Mouse (Mus musculus) retina, postnatal 7 days (tissue): ENCODE data around the gene Phf2.

Experiments used
- DNase-seq: peaks from one replicate; pipeline ENCODE4 v3.0.0-alpha.2; 2012; ENCODE audit warnings: low read depth, low spot score

The Phf2 gene

DNA sequence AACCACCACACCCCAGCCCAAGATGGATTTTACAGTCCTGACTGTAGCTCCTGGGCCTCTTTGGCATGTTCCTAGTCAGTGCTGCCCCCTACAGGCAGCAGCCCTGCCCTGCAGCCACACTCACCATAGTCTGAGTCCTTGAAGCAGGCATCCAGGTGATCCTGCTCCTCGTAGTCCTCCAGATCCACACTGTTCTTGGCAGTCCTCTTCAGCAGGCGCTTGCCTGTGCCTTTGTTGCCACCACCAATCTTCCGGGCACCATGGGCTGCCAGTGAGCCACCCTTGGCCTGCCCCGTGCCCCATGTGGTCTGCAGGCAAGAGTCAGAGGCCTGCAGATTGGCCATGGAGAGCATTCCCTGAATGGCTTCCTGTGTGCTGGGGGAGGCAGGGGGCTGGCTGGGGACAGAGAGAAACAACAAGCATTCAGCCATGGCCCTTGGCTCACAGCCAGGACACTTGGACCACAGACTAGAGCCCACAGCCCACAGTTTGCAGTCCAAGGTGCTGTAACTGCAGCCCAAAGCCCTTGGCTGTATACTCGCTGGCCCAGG, 63.4 kb downstream of the Phf2 start:
- DNase-seq = peak; percentile 40

- no peak for DNase-seq
Measured at GRCm38 (mm10) chr13:48802181-48802580, 68.7 kb downstream of the Phf2 start.

DNA sequence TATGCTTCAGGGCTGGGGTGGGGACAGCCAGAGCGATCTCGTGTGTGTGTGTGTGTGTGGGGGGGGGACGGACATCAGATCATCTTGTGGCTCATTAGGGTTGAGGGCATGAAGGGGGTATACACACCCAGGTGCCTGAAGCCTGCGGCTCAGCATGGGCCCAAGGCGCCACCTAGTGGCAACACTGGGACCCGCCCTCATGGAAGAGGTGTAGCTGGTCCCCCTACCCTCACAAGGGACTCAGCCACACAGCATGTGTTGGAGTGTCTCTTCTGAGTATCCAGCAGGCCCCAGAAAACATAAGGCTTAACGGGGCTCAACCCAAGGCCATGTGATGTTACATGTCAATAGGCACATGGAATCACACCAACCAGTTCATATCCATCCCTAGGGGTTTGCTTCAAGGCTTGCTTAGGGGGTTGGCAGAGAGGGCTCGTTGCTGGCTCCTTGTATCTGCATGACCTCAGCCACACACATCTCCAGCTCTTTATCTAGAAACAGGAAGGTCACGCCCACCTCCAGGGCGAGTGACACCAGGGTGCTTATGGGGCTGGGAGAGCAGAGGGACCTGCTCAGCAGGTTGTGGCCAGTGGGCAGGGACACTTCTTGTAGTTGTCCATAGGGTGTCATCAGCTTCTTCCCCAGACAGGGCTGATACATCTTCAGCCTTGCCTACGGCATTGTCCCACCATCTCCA, 69.9 kb downstream of the Phf2 start:
- peak; percentile 54 for DNase-seq

DNA sequence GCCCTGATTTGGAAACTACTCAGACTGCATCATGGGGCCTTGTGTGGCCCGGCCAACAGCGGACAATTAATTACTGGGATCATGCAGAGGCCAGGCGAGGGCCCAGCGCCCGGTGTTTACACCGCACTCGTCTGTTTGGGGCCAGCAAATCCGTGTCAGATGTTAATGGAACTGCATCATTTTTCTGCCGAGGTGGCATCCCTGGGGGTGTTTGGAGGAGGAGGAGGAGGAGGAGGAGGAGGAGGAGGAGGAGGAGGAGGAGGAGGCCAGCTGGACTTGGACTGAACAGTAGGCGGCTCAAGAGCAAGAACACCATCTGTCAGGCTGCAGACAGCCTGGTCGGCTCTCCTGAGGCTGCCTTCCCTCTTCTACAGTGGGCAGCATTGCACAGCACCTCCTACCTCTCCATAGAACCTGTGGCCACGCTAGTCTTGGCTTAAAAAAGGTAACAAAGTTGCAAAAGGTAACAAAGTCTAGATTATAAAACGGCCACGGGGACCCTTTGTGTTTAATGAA, 72.6 kb downstream of the Phf2 start:
- DNase-seq = no peak

- DNase-seq = no peak
Measured at GRCm38 (mm10) chr13:48796906-48797305, 74.0 kb downstream of the Phf2 start.

DNA sequence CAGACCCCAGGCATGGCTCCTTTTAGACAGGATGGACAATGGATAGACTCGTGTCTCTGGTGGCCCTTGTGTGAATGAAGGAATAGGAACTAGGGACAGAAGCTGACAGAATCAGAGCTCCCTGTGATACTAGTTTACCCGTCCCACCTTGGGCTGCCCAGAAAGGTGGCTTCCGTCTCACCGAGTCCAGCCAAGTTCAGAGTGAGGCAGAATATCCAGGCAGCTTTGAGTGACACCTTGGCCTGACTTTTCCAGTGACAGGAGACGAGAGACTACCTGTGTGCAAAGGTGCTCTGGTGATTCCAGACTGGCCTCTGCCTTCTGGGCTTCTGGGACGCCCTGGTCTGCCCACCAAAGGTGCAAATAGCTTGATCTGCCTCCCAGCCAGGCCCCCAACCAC, 75.2 kb downstream of the Phf2 start:
- no peak for DNase-seq

- DNase-seq = no peak
Measured at GRCm38 (mm10) chr13:48784594-48785298, 86.2 kb downstream of the Phf2 start.

- no peak for DNase-seq
Measured at GRCm38 (mm10) chr13:48784151-48784550, 86.8 kb downstream of the Phf2 start.

DNA sequence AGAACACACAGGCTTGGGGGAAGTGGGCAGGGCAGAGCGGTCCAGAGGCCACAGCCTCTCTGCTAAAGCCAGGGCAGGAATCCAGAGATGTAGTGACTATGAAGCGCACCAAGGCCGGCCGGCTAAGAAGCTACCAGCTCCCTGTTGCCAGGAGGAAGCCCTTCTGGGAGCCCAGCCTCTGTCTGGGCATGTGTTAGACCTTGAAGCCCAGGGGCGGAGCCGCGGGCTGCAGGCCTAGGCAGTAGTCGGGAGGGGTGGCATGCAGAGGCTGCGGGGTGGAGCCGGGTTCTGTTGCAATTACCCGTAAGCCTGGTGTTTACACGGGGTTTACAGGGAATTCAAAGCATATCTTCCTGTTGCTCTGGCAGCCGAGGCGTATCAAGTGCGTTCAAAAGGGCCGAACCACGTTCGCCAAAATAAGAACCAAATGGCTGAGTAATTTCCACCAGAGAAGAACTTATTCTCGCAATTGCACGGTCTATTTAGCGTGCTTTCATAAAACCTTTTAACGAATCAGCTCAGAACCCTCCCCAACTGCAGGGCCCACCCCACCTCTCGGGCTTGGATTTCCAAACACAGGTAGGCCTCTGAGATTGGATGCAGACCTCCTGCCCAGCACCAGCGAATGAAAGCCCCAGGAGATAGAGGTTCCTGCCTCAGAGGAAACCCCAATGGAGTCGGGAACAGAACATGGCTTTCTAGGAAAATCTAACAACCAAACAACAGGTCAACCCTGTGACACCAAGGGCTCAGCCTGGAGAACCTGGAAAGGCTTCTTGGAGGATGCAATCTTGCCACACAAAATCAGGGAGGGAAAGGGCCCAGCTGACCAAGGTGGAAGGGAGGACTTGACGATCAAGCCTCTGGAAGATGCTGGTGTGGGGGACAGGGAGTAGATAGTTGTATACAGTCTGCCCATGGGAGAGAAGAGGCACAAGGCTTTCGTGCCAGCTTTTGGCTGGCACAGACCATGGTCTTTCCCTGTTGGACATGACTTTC, 87.9 kb downstream of the Phf2 start:
- no peak for DNase-seq

DNA sequence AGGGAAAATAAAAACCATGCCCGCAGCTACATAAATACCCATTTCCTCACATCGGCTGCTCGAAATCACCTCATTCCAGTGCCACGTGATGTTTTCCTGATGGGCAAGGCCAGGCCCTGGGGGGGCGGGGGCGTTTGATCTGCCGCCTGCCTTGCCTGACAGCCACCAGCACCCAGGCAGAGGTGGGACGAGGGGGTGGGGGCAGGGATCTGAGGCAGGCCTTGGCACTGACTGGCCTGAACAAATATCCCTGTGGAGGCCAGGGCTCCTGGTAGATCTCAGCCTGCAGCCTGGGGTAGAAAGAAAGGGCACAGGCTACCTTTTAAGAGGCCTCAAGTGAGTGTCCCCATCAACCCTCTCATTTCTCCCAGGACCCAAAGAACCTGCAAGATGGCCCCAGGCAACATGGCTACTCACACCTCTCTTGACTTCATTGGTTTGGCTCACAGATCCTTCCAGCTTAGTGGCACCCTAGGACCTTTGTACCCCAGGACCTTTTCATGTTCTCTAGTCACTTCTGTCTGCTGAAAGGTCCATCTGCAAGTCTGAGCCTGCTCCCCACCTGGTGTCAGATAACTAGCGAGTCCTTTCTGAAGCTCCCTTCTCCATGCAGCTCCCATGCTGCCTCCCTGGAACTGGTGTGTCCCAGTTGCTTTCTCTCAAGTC, 90.4 kb downstream of the Phf2 start:
- no peak for DNase-seq

GRCm38 (mm10) chr13:48779592-48780344, 91.2 kb downstream of the Phf2 start:
- DNase-seq = no peak

DNA sequence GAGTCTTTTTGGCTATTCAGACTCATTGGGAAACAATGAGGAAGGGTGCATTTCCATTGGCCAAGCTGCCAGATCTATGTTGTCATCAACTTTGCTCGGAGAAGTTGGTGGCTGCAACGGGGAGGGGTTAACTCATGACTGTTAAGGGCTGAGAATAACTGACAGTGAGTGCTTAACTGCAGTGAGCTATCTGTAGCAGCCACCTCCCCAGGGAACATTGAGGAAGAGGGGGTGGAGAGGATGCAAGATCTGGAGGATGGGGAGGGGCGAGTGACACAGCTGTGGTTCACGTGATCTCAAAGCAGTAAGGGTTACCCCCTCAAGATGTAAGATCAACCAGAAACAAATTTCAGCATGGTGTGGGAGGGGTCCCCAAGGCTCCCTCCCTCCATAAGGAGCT, 92.8 kb downstream of the Phf2 start:
- DNase-seq = no peak

DNA sequence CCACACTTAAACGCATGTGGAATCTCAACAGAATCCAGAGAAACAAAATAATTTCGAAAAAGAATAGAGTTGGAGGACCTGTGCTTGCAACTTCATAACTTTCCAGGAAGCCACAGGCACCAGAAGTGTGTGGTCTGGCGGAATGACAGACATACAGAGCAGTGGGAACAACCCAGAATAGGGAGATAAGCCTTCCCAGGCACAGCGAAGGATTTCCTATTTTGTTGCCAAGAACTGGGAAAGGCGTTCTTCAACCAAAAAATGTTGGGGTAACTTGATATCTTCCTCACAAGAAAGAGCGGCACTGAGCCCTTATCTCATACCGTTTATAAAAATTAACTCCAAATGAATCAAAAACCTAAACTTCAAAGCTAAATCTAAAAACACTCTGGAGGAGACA, 96.4 kb downstream of the Phf2 start:
- DNase-seq = no peak

DNA sequence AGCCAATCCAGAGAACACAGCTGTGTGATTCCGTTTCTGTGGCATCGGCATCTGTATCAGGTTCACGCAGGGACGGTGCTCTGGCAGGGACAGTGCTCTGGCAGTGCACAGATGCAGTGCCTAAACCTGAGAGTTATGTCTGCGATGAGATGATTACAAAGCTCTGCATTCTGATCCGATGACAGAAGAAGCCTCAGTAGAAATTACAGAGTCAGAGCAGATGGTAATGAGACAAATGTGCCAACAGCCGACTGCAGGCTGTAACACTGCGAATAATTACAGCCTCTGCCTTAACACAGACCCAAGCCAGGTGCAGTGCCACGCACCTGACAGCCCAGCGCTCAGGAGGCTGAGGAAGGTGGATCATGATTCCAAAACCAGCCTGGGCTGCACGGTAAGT, 102.8 kb downstream of the Phf2 start:
- DNase-seq = no peak

DNA sequence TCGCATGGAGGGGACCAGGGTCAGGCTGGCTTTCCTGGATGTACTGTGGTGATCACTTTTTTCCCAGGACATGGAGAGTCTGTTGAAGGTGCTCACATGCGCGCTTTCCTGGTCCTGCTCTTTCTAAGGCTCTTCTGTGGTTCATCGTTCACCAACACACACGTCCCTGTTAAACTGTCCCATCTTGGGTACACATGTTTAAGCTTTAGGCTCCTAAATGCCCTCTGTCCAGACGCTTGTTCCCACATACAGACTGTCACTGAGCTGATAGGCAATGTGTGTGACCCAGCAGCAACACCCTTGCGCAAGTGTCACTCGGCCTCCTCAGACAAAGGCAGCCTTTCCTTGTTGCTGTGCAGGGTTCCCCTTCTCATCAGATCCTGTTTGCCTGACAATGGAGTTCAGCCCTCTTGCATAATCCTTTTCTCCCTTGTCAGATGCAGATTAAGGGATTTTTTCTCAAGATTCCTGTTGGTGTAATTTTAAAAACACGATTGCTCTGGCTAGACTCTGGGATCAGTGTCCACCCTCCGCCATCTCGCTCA, 107.1 kb downstream of the Phf2 start:
- DNase-seq = no peak

GRCm38 (mm10) chr13:48760855-48761436, 110.0 kb downstream of the Phf2 start:
- no peak for DNase-seq

DNA sequence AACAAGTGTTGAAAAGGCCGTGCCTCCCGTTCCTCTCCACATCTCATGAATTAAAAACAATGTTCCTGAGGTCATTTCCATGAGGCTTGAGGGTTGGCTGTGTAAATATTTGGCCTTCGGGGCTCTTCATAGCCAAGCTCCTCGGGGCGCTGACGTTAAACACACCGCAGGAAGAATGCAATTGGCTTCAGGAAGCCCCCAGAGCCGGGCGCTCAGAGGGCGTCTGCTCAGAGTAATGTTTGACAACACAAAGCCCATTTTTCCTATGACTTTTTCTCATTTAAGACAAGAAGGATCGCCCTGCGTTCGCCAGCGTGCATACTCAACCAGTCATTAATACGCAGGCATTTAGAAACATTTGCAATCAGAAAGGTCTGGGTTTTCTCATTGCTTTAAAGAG, 114.2 kb downstream of the Phf2 start:
- no peak for DNase-seq
